Mouse (Mus musculus) cerebellum, adult 18-20 months (tissue): ENCODE data around the gene Olfr53.
"Not testable (repeated sequence)": the region's sequence is repeated elsewhere in the genome, so short reads cannot be mapped to it uniquely, and the experiment has no call there.

Experiments
- DNase-seq, 2 experiments: peaks; one replicate each; pipeline ENCODE4 v3.0.0; 2021

The Olfr53 gene

DNA sequence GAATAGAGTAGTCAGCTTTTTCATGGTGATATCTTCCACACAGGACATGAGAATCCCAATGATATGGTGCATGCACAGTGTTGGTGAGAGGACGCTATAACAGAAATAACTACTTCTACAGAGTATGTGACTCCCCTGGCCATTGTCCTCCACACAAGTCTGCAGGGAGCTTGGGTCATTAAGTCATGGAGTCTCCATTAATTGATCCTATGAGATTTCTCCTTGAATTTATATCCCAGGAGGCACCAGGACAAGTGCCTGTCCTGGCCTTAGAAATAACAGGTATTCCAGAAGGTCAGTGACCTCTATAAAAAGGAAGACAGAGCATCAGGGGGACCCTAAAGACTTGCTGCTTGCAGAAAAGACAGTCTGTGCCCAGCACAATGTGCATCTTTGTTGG, at the start of gene Olfr53:
Gene Olfr53, plus strand, starts transcription at position 301 of the 400 bp plus-strand sequence.
- no peak for DNase-seq

DNA sequence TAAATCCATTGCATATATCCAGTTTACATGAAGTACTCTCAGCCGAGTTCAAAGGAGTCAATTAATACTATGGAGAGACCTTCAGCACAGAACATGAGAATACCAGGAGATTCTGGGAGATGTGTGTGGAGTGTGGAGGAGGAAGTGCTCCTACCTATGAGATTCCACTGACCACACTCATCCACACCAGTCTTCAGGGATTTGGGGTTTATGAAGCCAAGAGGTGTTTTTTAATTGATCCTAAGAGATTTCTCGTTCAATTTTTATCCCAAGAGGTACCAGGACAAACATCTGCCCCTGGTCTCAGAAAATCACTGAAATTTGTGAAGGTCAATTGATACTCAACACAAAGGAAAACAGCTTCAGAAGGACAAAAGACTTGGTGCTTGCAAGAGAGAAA, 45.3 kb upstream of the Olfr53 start, which contains the start of gene Olfr46:
Gene Olfr46, plus strand, starts transcription at position 301 of the 400 bp plus-strand sequence.
- not testable (repeated sequence) for DNase-seq

DNA sequence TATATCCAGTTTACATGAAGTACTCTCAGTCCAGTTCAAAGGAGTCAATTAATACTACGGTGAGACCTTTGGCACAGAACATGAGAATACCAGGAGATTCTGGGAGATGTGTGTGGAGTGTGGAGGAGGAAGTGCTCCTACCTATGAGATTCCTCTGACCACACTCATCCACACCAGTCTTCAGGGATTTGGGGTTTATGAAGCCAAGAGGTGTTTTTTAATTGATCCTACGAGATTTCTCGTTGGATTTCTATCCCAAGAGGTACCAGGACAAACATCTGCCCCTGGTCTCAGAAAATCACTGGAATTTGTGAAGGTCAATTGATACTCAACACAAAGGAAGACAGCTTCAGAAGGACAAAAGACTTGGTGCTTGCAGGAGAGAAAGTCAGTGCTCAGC, 17.6 kb upstream of the Olfr53 start, which contains the start of gene Olfr61:
Gene Olfr61, plus strand, starts transcription at position 301 of the 400 bp plus-strand sequence.
- DNase-seq, result not testable (repeated sequence)

DNA sequence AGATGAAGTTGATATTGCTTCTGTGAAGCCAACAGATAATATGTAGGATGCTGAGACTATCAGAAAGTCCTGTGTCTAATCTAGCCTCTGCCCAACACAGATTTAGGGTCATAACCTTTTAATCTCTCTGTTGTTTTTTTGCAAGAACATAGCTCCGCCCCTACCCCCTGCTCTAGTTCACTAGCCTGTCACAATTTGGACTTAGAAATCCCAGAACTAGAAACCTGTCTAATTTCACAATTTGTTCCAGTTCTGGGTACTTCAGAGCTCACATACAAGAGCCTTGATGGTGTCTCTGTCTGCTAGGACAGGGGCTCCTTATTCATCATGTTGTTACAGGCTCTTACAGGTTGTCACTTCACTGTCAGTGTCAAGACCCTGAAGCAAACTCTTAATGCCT, 15.7 kb upstream of the Olfr53 start:
- no peak for DNase-seq

DNA sequence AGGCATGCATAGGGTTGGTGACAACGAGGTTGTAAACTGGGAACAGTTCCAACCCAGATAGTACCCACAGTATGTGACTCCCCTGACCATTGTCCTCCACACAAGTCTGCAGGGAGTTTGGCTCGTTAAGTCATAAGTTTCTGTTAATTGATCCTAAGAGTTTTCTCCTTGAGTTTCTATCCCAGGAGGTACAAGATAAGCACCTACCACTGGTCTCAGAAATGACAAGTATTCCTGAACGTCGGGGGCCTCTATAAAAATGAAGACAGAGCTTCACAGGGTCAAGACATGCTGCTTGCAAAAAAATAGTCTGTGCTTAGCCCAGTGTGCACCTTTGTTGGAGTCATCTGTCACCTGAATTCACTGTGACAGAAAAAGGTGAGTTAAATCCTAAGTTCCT, 13.4 kb downstream of the Olfr53 start, which contains the start of gene Olfr539:
Gene Olfr539, plus strand, starts transcription at position 301 of the 400 bp plus-strand sequence.
- DNase-seq, result no peak

DNA sequence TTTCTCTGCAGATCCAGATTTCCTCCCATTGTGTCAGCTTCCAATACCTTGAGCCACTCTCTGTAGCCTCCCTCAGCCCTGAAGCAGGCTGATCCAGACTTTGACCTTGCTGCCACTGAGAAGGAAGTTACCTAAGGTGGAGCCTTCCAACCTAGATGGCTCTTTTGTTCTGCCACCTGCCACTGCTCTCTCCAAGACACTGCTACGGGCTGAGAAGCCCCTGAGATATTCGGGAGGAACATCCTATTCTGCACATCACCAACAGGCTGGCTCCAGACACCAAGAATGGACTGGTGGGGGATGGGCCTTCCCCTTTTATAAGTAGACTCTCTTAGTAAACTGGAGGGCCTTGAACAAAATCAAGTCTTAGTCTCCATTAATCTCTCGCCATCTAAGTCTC, 24.4 kb downstream of the Olfr53 start:
- not testable (repeated sequence) for DNase-seq

DNA sequence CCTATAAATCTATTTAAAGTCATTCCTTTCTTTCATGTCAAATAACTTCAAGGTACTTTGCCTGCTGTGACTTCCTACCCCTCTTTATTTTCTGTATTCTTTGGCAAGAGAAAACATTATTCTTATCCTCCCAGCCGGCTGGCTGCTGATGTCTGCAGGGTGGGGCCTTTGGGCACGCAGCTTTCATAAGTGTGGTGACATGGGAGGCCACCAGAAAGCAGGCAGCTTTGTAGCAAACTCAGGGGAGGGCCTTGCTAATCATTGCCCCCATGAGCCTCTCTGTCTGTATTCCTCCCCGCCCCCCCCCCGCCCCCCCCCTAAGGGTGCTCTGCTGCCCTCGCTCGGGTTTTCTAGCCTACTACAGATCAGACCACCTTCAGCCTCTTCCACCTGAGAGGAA, 29.6 kb downstream of the Olfr53 start:
- DNase-seq, result no peak

DNA sequence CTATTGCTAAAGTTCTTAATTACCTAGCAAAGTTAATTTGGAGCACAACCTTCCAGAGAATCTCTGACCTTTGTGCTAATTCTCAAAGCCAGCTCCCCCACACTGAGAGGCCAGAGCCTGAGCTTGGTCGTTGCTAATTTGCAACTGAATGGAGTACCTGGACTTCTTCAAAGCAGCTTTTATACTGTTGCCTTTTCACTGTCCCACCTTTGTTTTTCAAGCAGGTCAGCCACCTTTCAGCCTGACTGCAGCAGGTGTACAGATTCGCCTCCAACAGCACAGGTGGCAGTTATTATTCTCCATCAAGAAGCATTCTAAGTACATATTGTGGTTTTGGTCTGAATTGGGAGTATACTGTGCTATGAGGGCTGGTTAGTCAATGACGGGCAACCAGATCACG, 33.3 kb downstream of the Olfr53 start:
- DNase-seq, result not testable (repeated sequence)

DNA sequence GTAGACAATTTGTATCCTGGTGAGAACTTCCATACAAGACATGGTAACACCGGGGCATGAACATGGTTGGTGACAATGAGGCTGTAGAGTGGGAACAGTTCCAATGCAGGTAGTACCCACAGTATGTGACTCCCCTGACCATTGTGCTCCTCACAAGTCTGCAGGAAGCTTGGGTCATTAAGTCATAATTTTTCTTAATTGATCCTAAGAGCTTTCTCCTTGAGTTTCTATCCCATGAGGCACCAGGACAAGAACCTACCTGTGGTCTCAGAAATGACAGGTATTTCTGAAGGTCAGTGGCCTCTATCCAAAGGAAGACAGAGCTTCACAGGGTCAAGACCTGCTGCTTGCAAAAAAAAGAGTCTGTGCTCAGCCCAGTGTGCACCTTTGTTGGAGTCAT, 35.4 kb downstream of the Olfr53 start, which contains the start of gene Olfr45:
Gene Olfr45, plus strand, starts transcription at position 301 of the 400 bp plus-strand sequence.
- DNase-seq, result no peak

DNA sequence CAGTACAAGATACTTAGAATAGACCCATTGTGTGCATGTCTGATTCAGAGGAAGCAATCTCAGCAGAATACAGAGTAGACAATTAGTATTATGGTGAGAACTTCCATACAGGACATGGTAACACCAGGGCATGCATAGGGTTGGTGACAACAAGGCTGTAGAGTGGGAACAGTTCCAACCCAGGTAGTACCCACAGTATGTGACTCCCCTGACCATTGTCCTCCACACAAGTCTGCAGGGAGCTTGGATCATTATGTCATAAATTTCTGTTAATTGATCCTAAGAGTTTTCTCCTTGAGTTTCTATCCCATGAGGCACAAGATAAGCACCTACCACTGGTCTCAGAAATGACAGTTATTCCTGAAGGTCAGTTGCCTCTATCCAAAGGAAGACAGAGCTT, 50.7 kb downstream of the Olfr53 start, which contains the start of gene Olfr541:
Gene Olfr541, plus strand, starts transcription at position 301 of the 400 bp plus-strand sequence.
- no peak for DNase-seq
